Mouse (Mus musculus) heart, embryonic 16.5 days (tissue): ENCODE results near the gene Strap. TPM values are rescaled to one million over a fixed set of nuclear protein-coding genes. Genes with fewer than 3 reads are reported as not detected.
"Not testable (repeated sequence)": the region's sequence is repeated elsewhere in the genome, so short reads cannot be mapped to it uniquely, and the experiment has no call there.

ENCODE experiments used
- ATAC-seq: fragments of 200-750 bp; cut with Nextera tagmentation; replicated peaks from 2 replicates; pipeline ENCODE4 v1.8.0; 2017; ENCODE audit warnings: moderate number of reproducible peaks; ENCODE audit not compliant: insufficient read depth, low FRiP score; ENCODE audit errors: extremely low read depth
- H3K27ac ChIP-seq: fragments of 300-500 bp; sonication (generic); 2 replicates; pipeline ENCODE4 v1.5.1; 2014; ENCODE audit warnings: mild to moderate bottlenecking, low read length, control low read depth, moderate library complexity
- H3K27me3 ChIP-seq: fragments of 300-500 bp; sonication (generic); 2 replicates; pipeline ENCODE4 v1.6.1; 2014; ENCODE audit warnings: low read length, mixed read lengths; ENCODE audit not compliant: control insufficient read depth, insufficient read depth
- H3K36me3 ChIP-seq: fragments of 300-500 bp; sonication (generic); 2 replicates; pipeline ENCODE4 v1.6.1; 2014; ENCODE audit not compliant: control insufficient read depth, insufficient read depth
- H3K4me1 ChIP-seq: fragments of 300-500 bp; sonication (generic); 2 replicates; pipeline ENCODE4 v1.6.1; 2014; ENCODE audit warnings: low read length, mixed read lengths; ENCODE audit not compliant: control insufficient read depth, insufficient read depth
- H3K4me2 ChIP-seq: fragments of 300-500 bp; sonication (generic); 2 replicates; pipeline ENCODE4 v1.6.1; 2014; ENCODE audit warnings: low read depth, mild to moderate bottlenecking, control low read depth, low read length
- H3K4me3 ChIP-seq: fragments of 300-500 bp; sonication (generic); 2 replicates; pipeline ENCODE4 v1.5.1; 2014; ENCODE audit warnings: mild to moderate bottlenecking, control low read depth, low read length
- H3K9ac ChIP-seq: fragments of 300-500 bp; sonication (generic); 2 replicates; pipeline ENCODE4 v1.6.1; 2014; ENCODE audit warnings: low read length, control low read depth
- H3K9me3 ChIP-seq: fragments of 300-500 bp; sonication (generic); replicated peaks from 2 replicates; pipeline ENCODE4 v1.6.1; 2016; ENCODE audit warnings: low read length; ENCODE audit not compliant: control insufficient read depth
- WGBS: fragments of 180-500 bp; shearing (Covaris S2); extraction: QIAGEN DNeasy Blood & Tissue Kit; methylation state at CpG from one replicate; pipeline ENCODE4 v1.1.7; 2014; 5-methylcytosine and 5-hydroxymethylcytosine counted together
- polyA plus RNA-seq: library from polyadenylated mRNA; unstranded; fragments of >200 nt; fragmentation: Nextera tagmentation; extraction: Ambion mirVana; gene quantifications from 2 replicates; pipeline ENCODE4 v1.2.1, GENCODE M21; 2015

Gene Strap
- polyA plus RNA-seq, 1 experiment from 2014 or later: 125 TPM

DNA sequence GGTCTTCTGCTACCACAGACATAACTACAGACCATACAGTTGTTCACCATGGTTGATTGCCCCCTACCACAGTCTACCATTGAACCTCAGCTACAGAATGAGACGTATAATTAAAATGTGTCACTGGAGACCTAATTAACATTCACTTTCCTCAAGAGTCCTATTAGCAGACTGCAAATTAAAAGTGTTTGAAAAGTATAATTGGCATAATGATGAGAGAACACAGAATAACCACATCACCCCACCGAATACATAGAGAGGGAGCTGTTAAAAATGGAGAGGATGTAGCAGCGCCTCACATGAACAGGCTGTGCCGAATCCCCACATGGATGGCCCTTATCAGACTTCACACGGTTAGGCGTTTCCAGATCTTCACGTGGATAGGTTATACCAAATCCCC, 35.4 kb upstream of the Strap start:
- H3K4me2 ChIP-seq: no peak overlapping the region
- 79% methylated on average over 7 of the region's 7 CpGs for WGBS
- no peak overlapping the region for H3K27ac ChIP-seq
- peaks cover 13% of the 10 kb centered on the region for H3K4me1 ChIP-seq
- no peak overlapping the region for H3K4me3 ChIP-seq
- no peaks in the 10 kb centered on the region for H3K36me3 ChIP-seq
- no peak for ATAC-seq
- no peaks in the 10 kb centered on the region for H3K9me3 ChIP-seq
- no peaks in the 10 kb centered on the region for H3K27me3 ChIP-seq
- no peak overlapping the region for H3K9ac ChIP-seq

DNA sequence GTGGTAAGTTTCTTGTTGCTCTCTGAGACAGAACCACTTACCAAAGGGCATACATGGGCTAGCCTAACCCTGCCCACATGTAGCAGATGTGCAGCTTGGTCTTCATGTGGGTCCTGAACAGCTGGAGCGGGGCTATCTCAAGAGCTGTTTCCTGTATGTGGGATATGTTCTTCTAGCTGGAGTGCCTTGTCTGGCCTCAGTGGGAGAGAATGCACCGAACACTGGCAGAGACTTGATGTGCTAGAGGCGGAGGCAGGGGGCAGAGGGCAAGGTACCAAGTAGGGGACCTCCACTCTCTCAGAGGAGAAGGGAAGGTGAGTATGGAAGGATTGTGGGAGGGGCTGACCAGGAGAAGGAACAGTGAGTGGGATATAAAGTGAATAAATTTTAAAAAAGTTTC, 32.7 kb upstream of the Strap start:
- H3K9me3 ChIP-seq: no peaks in the 10 kb centered on the region
- no peak for ATAC-seq
- H3K36me3 ChIP-seq: no peaks in the 10 kb centered on the region
- H3K27ac ChIP-seq: peak overlapping the region; percentile 76
- H3K4me1 ChIP-seq: peaks cover 14% of the 10 kb centered on the region
- H3K9ac ChIP-seq: no peak overlapping the region
- no peak overlapping the region for H3K4me3 ChIP-seq
- no peaks in the 10 kb centered on the region for H3K27me3 ChIP-seq
- 82% methylated on average over 3 of the region's 3 CpGs for WGBS
- H3K4me2 ChIP-seq: no peak overlapping the region

DNA sequence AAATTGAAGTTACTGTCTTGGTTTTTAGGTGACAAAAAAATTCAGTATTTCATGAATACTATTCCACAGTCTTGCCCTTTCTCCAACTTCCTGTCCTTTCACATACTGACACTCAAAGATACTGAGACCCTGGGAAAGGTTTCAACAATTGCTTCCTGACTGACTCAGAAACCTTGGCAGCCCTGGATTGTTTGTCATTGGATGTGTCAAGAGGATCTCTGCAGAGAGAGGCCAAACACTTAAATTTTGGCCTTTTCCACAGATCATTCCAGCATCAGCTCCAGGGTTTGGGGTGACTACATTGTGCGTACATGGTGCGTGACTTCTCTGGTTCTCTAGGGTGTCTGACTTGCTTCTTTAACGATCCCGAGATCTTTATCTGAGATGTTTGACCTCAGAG, 32.0 kb upstream of the Strap start:
- Histone ChIP-seq H3K4me2 (no peak overlapping the region), H3K4me3 (no peak overlapping the region), H3K27me3 (no peaks in the 10 kb centered on the region), H3K9me3 (no peaks in the 10 kb centered on the region), H3K9ac (no peak overlapping the region), H3K36me3 (no peaks in the 10 kb centered on the region), H3K4me1 (peaks cover 14% of the 10 kb centered on the region), H3K27ac (peak overlapping the region; percentile 92)
- ATAC-seq: 0 out of 2 replicates have a peak, but pooled peaks have one; percentile 7
- 64% methylated on average over 4 of the region's 4 CpGs for WGBS

DNA sequence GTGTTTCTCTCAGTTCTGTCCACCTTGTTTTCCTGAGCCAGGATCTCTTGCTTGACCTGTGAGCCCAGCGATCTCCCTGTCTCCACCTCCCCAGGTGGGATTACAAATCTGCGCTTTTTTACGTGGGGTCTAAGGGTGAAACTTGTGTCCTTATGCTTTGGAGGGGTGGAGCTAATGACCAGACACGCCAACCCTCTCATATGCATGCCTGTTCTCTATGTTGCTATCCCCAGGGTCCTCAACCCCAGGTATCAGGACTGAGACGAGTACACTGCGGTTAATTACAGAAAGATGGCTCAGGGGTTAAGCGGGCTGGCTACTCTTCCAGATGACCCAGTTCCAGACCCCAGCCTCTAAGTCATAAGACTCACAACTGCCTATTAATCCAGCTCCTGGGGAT, 31.4 kb upstream of the Strap start:
- peak overlapping the region; percentile 92 for H3K27ac ChIP-seq
- 79% methylated on average over 7 of the region's 7 CpGs for WGBS
- no peaks in the 10 kb centered on the region for H3K9me3 ChIP-seq
- H3K9ac ChIP-seq: no peak overlapping the region
- H3K27me3 ChIP-seq: no peaks in the 10 kb centered on the region
- H3K4me1 ChIP-seq: peaks cover 14% of the 10 kb centered on the region
- no peak overlapping the region for H3K4me3 ChIP-seq
- no peak for ATAC-seq
- no peak overlapping the region for H3K4me2 ChIP-seq
- H3K36me3 ChIP-seq: no peaks in the 10 kb centered on the region

DNA sequence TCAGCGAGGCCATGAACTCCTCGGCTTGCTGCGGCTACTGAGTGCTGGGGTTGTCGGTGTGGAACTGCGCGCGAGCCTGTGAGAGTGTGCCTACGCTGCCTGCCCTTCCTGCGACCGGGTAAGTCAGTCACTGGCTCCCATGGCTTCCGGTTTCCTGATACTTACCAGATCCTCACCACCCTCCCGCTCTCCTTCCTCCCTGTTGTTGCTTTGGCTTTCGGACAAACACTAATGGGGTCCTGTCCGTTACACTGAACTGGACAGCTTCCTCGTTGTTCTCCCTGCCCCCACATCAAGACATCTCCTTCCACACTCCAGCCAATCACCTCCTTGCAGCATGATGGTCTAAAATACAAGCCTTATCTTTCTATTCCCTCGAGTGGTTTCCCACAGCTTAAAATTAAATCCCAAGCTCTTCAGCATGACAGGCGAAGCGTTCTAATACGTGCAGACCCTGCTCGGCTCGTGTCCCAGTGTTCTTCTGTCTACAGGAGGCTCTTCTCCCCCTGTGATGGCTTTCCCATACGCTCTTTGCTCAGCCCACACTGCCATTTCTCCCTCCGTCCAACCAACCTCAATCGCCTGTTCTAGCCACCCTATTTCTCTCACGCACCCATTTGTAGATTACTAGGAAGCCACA, 30.5 kb upstream of the Strap start:
- Histone ChIP-seq H3K4me3 (no peak overlapping the region), H3K9me3 (no peaks in the 10 kb centered on the region), H3K27ac (peak overlapping the region; percentile 92), H3K27me3 (no peaks in the 10 kb centered on the region), H3K4me2 (peak overlapping the region; percentile 20; the same call in 1 of the 2 replicates), H3K36me3 (no peaks in the 10 kb centered on the region), H3K4me1 (peaks cover 14% of the 10 kb centered on the region), H3K9ac (peak overlapping the region; percentile 21; the same call in 1 of the 2 replicates)
- 48% methylated on average over 25 of the region's 25 CpGs for WGBS
- peak; percentile 84 for ATAC-seq

DNA sequence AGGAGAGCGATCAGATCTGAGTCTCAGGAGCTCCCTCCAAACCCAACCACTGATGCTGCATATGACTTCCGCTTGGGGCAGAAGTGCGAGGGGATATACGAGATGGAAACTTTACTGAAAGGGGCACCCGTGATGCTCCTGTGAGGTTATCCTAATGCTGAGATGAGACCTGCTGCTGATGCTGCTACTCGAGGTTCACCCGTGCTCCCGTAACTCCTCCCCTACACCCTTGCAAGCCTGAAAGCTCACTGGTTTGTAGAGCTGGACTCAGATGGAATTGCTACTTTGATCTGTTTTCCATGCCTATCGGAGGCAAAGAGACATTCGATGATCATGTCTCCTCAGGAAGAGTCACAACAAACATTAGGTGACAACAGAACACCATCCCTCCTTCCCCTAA, 28.7 kb upstream of the Strap start:
- 90% methylated on average over 10 of the region's 10 CpGs for WGBS
- Histone ChIP-seq H3K4me1 (peaks cover 14% of the 10 kb centered on the region), H3K27me3 (no peaks in the 10 kb centered on the region), H3K9me3 (no peaks in the 10 kb centered on the region), H3K27ac (no peak overlapping the region), H3K9ac (no peak overlapping the region), H3K4me2 (no peak overlapping the region), H3K4me3 (no peak overlapping the region), H3K36me3 (no peaks in the 10 kb centered on the region)
- ATAC-seq: no peak

DNA sequence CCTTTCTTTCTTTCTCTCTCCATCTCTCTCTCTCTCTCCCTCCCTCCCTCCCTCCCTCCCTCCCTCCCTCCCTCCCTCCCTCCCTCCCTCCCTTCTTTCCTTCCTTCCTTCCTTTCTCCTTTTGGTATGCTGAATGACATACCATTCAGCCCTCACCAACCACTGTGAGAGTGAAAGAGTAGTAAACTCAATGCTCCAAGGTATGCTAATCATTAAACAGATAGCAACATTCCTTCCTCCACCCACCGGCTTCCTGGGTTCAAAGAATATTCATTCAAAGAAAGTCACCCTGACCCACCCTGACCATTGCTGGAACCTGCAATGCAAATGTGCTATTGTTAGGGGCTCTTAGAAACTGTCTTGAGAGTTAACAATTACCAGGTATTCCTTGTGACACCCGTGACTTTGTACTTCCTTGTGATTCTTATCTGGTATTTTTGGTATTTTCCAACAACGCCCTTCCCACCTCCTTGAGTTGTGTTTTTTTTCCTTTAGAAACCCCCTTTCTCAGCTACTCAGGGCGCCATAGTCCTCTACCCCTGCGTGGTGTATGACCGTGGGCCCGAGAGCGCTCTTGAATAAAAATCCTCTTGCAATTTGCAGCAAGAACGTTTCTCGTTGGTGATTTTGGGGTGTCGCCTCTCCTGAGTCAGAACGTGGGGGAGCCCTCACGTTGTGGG, 26.0 kb upstream of the Strap start:
- not testable (repeated sequence) for H3K9me3 ChIP-seq, H3K4me1 ChIP-seq, H3K9ac ChIP-seq, H3K4me2 ChIP-seq, ATAC-seq, H3K4me3 ChIP-seq, H3K27ac ChIP-seq, H3K27me3 ChIP-seq, H3K36me3 ChIP-seq
- WGBS: 75% methylated on average over 13 of the region's 13 CpGs

DNA sequence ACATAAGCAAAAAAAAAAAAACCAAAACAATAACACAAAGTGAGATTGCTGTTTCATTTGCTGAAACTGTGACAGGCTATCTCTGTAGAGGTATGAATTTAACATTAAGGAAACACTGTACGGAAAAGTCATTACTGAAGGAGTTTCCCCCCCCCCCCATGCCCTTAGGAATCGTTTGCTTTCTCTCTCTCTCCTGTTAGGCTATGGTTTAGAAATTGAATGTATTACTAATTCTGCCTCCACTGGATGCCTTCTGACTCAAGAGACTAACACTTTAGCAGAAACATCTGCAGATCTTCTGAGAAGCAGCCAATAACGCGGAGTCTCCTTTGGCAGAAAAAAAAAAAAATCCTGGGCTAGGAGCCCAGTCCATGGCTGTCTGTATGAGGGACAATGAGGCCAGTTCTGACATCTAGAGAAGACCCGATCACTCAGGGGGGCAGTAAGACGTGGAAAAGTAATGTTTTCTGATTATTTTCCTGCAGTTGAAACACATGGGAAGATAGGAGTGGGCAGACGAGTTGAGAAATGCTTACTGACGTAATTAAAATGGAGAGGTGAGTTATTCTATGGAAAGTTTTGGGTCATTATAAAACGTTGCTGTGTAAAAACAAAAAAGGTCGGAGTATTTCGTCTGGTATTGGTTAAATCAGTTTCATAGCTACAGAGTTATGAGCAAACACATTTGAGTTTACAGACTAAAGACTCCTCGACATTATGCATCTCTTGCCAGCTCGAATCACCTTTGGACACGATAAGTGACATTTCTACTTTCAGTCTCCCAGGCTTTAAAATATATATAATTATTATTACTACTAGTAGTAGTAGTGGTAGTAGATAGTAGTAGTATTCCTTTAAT, 24.5 kb upstream of the Strap start:
- H3K27me3 ChIP-seq: no peaks in the 10 kb centered on the region
- no peaks in the 10 kb centered on the region for H3K36me3 ChIP-seq
- H3K4me2 ChIP-seq: no peak overlapping the region
- no peak for ATAC-seq
- H3K4me1 ChIP-seq: no peaks in the 10 kb centered on the region
- no peak overlapping the region for H3K4me3 ChIP-seq
- WGBS: 60% methylated on average over 14 of the region's 14 CpGs
- H3K27ac ChIP-seq: no peak overlapping the region
- no peak overlapping the region for H3K9ac ChIP-seq
- H3K9me3 ChIP-seq: no peaks in the 10 kb centered on the region
